Mouse (Mus musculus): ENCODE measurements around the gene Cd2bp2. TPM values are rescaled to one million over a fixed set of nuclear protein-coding genes. Genes with fewer than 3 reads are reported as not detected.

The Cd2bp2 gene
- polyA plus RNA-seq, 1 experiment from 2014 or later: 91.6 TPM

DNA sequence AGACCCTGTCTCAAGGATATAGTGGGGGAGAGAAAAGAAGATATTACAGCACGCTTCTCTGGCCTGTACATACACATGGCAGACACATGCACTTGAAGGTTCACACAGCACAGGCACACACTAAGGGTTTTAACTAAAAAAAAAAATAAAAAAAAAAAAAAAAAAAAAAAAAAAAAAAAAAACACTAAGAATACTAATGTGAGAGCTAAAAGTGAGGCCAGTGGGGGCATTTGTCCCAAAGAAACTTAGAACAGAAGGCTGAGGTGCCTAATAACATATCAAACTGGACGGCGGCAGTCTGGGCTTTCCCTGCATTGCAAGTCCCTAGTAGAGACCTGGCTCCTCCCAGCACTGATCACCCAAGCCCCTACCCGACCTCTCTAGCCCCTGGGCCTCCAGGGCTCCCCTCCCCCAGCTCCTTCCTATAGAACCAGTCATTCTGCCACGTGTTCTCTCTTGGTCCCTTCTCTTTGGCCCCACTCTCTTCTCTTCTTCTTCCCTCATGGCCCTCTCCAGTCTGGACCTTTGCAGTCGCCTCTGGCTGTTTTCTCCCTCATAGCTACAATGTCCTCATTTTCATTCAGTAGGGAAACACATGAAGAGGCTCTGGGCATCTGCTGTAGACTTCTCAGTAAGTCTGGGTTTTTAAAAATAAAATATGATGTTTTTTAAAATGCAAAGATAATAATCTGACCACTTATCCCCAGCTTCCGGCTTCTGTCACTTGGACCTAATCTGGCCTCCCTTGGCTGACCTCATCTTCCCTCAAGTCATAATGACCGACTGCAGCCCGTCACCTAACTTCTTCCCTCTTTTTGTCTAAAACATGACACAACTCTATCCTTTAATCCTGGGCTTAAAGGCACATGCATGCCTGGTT lies 50.2 kb downstream of the Cd2bp2 start:
- Histone ChIP-seq H3K4me2 (ENCODE audit: low read depth) (no peak overlapping the region), H3K27me3 (ENCODE audit: control insufficient read depth, insufficient read depth, low read length) (no peaks in the 10 kb centered on the region), H3K9me3 (ENCODE audit: control insufficient read depth, low read length) (no peaks in the 10 kb centered on the region), H3K27ac (ENCODE audit: low read depth, low read length) (no peak overlapping the region), H3K4me3 (ENCODE audit: low read depth, low read length) (no peak overlapping the region), H3K36me3 (ENCODE audit: control insufficient read depth, insufficient read depth, low read length) (no peaks in the 10 kb centered on the region), H3K9ac (ENCODE audit: low read length) (no peak overlapping the region), H3K4me1 (ENCODE audit: control insufficient read depth, insufficient read depth, low read length) (no peaks in the 10 kb centered on the region)
- no peak for ATAC-seq (ENCODE audit: insufficient read depth, low FRiP score, low TSS enrichment)
- WGBS: 58% methylated on average over 9 of the region's 9 CpGs
- DNase-seq (ENCODE audit: low spot score): no peak

DNA sequence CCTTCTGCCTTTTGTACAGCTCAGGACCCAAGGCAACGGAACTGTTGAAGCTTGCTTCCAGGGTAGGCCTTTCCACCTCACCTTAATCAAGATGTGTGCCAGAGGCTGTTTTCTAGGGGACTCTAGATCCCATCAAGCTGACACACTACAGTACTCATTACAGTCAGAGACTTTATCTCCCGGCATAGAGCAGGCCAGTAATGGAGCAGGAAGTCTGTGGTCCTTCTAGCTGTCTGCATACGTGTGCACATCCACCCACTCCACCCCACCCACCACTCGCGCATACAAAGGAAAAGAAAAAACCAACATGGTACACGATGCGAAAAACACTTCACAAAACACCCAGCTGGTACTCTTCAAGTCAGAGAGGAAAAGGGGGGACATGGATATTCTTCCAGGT lies 51.4 kb downstream of the Cd2bp2 start:
- ATAC-seq (ENCODE audit: insufficient read depth, low FRiP score, low TSS enrichment): no peak
- no peak for DNase-seq (ENCODE audit: low spot score)
- WGBS: 87% methylated on average over 7 of the region's 7 CpGs

DNA sequence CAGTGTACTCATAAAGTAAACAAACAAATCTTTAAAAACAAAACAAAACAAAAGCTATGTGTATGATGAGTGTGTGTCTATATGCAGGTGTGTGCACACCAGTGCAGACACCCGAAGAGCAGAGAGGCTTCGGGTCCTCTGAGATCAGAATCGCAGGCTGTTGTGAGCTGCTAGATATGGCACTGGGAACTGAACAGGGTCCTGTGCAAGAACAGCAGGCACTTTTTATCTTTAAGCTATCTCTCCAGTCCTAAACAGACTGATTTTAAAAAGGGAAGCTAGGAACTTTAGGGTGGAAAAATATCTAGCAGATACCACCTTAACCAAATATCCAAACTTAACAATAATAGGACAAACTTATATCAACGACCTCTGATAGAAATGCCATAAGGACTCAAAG lies 53.2 kb downstream of the Cd2bp2 start:
- DNase-seq (ENCODE audit: low spot score) (no peak), ATAC-seq (ENCODE audit: insufficient read depth, low FRiP score, low TSS enrichment) (no peak)
- H3K36me3 ChIP-seq (ENCODE audit: control insufficient read depth, insufficient read depth, low read length): no peaks in the 10 kb centered on the region

More for the DNA sequence above, 51.4 kb downstream of the Cd2bp2 start:
- no peak overlapping the region for H3K4me3 ChIP-seq (ENCODE audit: low read depth, low read length)
- no peaks in the 10 kb centered on the region for H3K27me3 ChIP-seq (ENCODE audit: control insufficient read depth, insufficient read depth, low read length)
- no peaks in the 10 kb centered on the region for H3K9me3 ChIP-seq (ENCODE audit: control insufficient read depth, low read length)
- no peak overlapping the region for H3K9ac ChIP-seq (ENCODE audit: low read length)
- no peak overlapping the region for H3K4me2 ChIP-seq (ENCODE audit: low read depth)
- no peak overlapping the region for H3K27ac ChIP-seq (ENCODE audit: low read depth, low read length)
- H3K36me3 ChIP-seq (ENCODE audit: control insufficient read depth, insufficient read depth, low read length): no peaks in the 10 kb centered on the region
- H3K4me1 ChIP-seq (ENCODE audit: control insufficient read depth, insufficient read depth, low read length): no peaks in the 10 kb centered on the region

DNA sequence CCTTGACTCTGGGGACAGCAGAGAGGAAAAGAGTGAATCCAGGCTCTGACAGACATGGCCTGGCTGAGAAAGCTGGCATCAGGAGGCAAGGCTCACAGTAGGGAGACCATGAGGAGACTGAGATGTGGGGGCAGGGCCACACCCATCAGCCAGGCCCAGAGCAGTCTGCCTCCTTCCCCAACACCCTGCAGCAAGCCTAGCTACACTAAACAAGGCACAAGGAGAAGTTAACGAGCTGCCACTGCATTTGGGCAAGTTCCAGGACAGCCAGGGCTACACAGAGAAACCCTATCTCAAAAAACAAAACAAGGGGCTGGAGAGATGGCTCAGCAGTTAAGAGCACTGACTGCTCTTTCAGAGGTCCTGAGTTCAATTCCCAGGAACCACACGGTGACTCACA lies 53.6 kb downstream of the Cd2bp2 start:
- 60% methylated on average over 2 of the region's 2 CpGs for WGBS

More for the DNA sequence above, 53.2 kb downstream of the Cd2bp2 start:
- H3K4me2 ChIP-seq (ENCODE audit: low read depth): no peak overlapping the region
- no peak overlapping the region for H3K4me3 ChIP-seq (ENCODE audit: low read depth, low read length)
- H3K27ac ChIP-seq (ENCODE audit: low read depth, low read length): no peak overlapping the region
- no peaks in the 10 kb centered on the region for H3K4me1 ChIP-seq (ENCODE audit: control insufficient read depth, insufficient read depth, low read length)
- H3K27me3 ChIP-seq (ENCODE audit: control insufficient read depth, insufficient read depth, low read length): no peaks in the 10 kb centered on the region
- H3K9me3 ChIP-seq (ENCODE audit: control insufficient read depth, low read length): no peaks in the 10 kb centered on the region
- H3K9ac ChIP-seq (ENCODE audit: low read length): no peak overlapping the region
- WGBS: 90% methylated on average over 4 of the region's 4 CpGs

More for the DNA sequence above, 53.6 kb downstream of the Cd2bp2 start:
- ATAC-seq (ENCODE audit: insufficient read depth, low FRiP score, low TSS enrichment): no peak
- H3K4me2 ChIP-seq (ENCODE audit: low read depth): no peak overlapping the region
- H3K9me3 ChIP-seq (ENCODE audit: control insufficient read depth, low read length): no peaks in the 10 kb centered on the region
- H3K9ac ChIP-seq (ENCODE audit: low read length): no peak overlapping the region
- no peaks in the 10 kb centered on the region for H3K36me3 ChIP-seq (ENCODE audit: control insufficient read depth, insufficient read depth, low read length)
- no peak overlapping the region for H3K4me3 ChIP-seq (ENCODE audit: low read depth, low read length)
- no peak overlapping the region for H3K27ac ChIP-seq (ENCODE audit: low read depth, low read length)
- no peaks in the 10 kb centered on the region for H3K27me3 ChIP-seq (ENCODE audit: control insufficient read depth, insufficient read depth, low read length)
- H3K4me1 ChIP-seq (ENCODE audit: control insufficient read depth, insufficient read depth, low read length): no peaks in the 10 kb centered on the region
- DNase-seq (ENCODE audit: low spot score): no peak

Other genes with a start within 250 kb of the Cd2bp2 start
- gene Asphd1, start 246.5 kb downstream of the Cd2bp2 start, polyA plus RNA-seq (2014; fragmentation: Nextera tagmentation; extraction: Ambion mirVana): 0.82 and 0.87 TPM in 2 replicates
- gene Sez6l2, start 245.5 kb downstream of the Cd2bp2 start, polyA plus RNA-seq (2014; fragmentation: Nextera tagmentation; extraction: Ambion mirVana): 10.0 and 13.5 TPM in 2 replicates
- gene Cdipt, start 220.1 kb downstream of the Cd2bp2 start, polyA plus RNA-seq (2014; fragmentation: Nextera tagmentation; extraction: Ambion mirVana): 79.1 and 80.3 TPM in 2 replicates
- gene Cdiptos, start 220.0 kb downstream of the Cd2bp2 start, polyA plus RNA-seq (2014; fragmentation: Nextera tagmentation; extraction: Ambion mirVana): 0.47 and 1.1 TPM in 2 replicates
- 3.0 and 4.2 TPM in 2 replicates for gene Mvp, start 181.4 kb downstream of the Cd2bp2 start, polyA plus RNA-seq (2014; fragmentation: Nextera tagmentation; extraction: Ambion mirVana)
- gene Pagr1b, start 179.6 kb downstream of the Cd2bp2 start, polyA plus RNA-seq (2014; fragmentation: Nextera tagmentation; extraction: Ambion mirVana): 1.1 TPM in 1 of 2 replicates, not detected in the other
- 99.6 and 105 TPM in 2 replicates for gene Pagr1a, start 178.7 kb downstream of the Cd2bp2 start, polyA plus RNA-seq (2014; fragmentation: Nextera tagmentation; extraction: Ambion mirVana)
- gene Gm42742, start 175.0 kb downstream of the Cd2bp2 start, polyA plus RNA-seq (2014; fragmentation: Nextera tagmentation; extraction: Ambion mirVana): 14.3 and 19.4 TPM in 2 replicates
- gene Prrt2, start 174.8 kb downstream of the Cd2bp2 start, polyA plus RNA-seq (2014; fragmentation: Nextera tagmentation; extraction: Ambion mirVana): 6.2 and 6.9 TPM in 2 replicates
- gene Maz, start 169.0 kb downstream of the Cd2bp2 start, polyA plus RNA-seq (2014; fragmentation: Nextera tagmentation; extraction: Ambion mirVana): 90.8 and 94.5 TPM in 2 replicates
- gene Kif22, start 153.6 kb downstream of the Cd2bp2 start, polyA plus RNA-seq (2014; fragmentation: Nextera tagmentation; extraction: Ambion mirVana): 156 and 168 TPM in 2 replicates
- not detected in 2 replicates for gene Zg16, start 108.7 kb downstream of the Cd2bp2 start, polyA plus RNA-seq (2014; fragmentation: Nextera tagmentation; extraction: Ambion mirVana)
- gene AI467606, start 104.7 kb downstream of the Cd2bp2 start, polyA plus RNA-seq (2014; fragmentation: Nextera tagmentation; extraction: Ambion mirVana): 1.0 and 1.1 TPM in 2 replicates
- 1.8 and 2.0 TPM in 2 replicates for gene Qprt, start 73.8 kb downstream of the Cd2bp2 start, polyA plus RNA-seq (2014; fragmentation: Nextera tagmentation; extraction: Ambion mirVana)
- 0.27 TPM in 1 of 2 replicates, not detected in the other for gene Spn, start 58.2 kb downstream of the Cd2bp2 start, polyA plus RNA-seq (2014; fragmentation: Nextera tagmentation; extraction: Ambion mirVana)
- 23.9 and 28.8 TPM in 2 replicates for gene Tbc1d10b, start 12.4 kb upstream of the Cd2bp2 start, polyA plus RNA-seq (2014; fragmentation: Nextera tagmentation; extraction: Ambion mirVana)
- 87.1 and 113 TPM in 2 replicates for gene Mylpf, start 12.8 kb upstream of the Cd2bp2 start, polyA plus RNA-seq (2014; fragmentation: Nextera tagmentation; extraction: Ambion mirVana)
- gene Zfp553, start 37.0 kb upstream of the Cd2bp2 start, polyA plus RNA-seq (2014; fragmentation: Nextera tagmentation; extraction: Ambion mirVana): 28.7 and 31.4 TPM in 2 replicates
- 19.6 and 22.0 TPM in 2 replicates for gene Sept1, start 37.1 kb upstream of the Cd2bp2 start, polyA plus RNA-seq (2014; fragmentation: Nextera tagmentation; extraction: Ambion mirVana)
- 53.2 and 54.5 TPM in 2 replicates for gene Zfp771, start 48.2 kb upstream of the Cd2bp2 start, polyA plus RNA-seq (2014; fragmentation: Nextera tagmentation; extraction: Ambion mirVana)
- gene Dctpp1, start 64.7 kb upstream of the Cd2bp2 start, polyA plus RNA-seq (2014; fragmentation: Nextera tagmentation; extraction: Ambion mirVana): 205 and 228 TPM in 2 replicates
- 78.0 and 79.2 TPM in 2 replicates for gene Sephs2, start 78.0 kb upstream of the Cd2bp2 start, polyA plus RNA-seq (2014; fragmentation: Nextera tagmentation; extraction: Ambion mirVana)
- 1.2 and 1.4 TPM in 2 replicates for gene Itgal, start 100.2 kb upstream of the Cd2bp2 start, polyA plus RNA-seq (2014; fragmentation: Nextera tagmentation; extraction: Ambion mirVana)
- 5.1 and 7.0 TPM in 2 replicates for gene Zfp768, start 149.5 kb upstream of the Cd2bp2 start, polyA plus RNA-seq (2014; fragmentation: Nextera tagmentation; extraction: Ambion mirVana)
- 9.4 and 9.8 TPM in 2 replicates for gene Zfp747, start 180.0 kb upstream of the Cd2bp2 start, polyA plus RNA-seq (2014; fragmentation: Nextera tagmentation; extraction: Ambion mirVana)
- 6.5 and 8.9 TPM in 2 replicates for gene 9130019O22Rik, start 191.1 kb upstream of the Cd2bp2 start, polyA plus RNA-seq (2014; fragmentation: Nextera tagmentation; extraction: Ambion mirVana)
- 7.1 and 8.1 TPM in 2 replicates for gene E430018J23Rik, start 197.6 kb upstream of the Cd2bp2 start, polyA plus RNA-seq (2014; fragmentation: Nextera tagmentation; extraction: Ambion mirVana)
- 7.5 and 7.6 TPM in 2 replicates for gene Zfp764, start 210.8 kb upstream of the Cd2bp2 start, polyA plus RNA-seq (2014; fragmentation: Nextera tagmentation; extraction: Ambion mirVana)
- 31.6 and 33.9 TPM in 2 replicates for gene Zfp688, start 226.0 kb upstream of the Cd2bp2 start, polyA plus RNA-seq (2014; fragmentation: Nextera tagmentation; extraction: Ambion mirVana)

Data from neural tube, embryonic 11.5 days (tissue).